Mouse (Mus musculus) liver, embryonic 14.5 days (tissue): Measurements from ENCODE around the gene Ldhd. TPM values are rescaled to one million over a fixed set of nuclear protein-coding genes. Genes with fewer than 3 reads are reported as not detected.

Experiments used
- ATAC-seq: fragments of 200-750 bp; cut with Nextera tagmentation; 2 replicates; pipeline ENCODE4 v1.8.0; 2017; ENCODE audit warnings: moderate number of reproducible peaks, mild to moderate bottlenecking, moderate library complexity; ENCODE audit not compliant: insufficient read depth
- DNase-seq, 3 experiments: peaks; one replicate each; pipeline ENCODE4 v3.0.0-alpha.2; 2012 to 2013; ENCODE audit warnings: low read depth in 3 of 3, low spot score in 3 of 3
- H3K27ac ChIP-seq: fragments of 300-500 bp; sonication (generic); 2 replicates; pipeline ENCODE4 v1.5.1; 2014; ENCODE audit warnings: moderate library complexity, mild to moderate bottlenecking, control low read depth, inconsistent platforms
- H3K27me3 ChIP-seq: fragments of 300-500 bp; sonication (generic); 2 replicates; pipeline ENCODE4 v1.6.1; 2014; ENCODE audit warnings: mild to moderate bottlenecking, low read length, moderate library complexity; ENCODE audit not compliant: control insufficient read depth, insufficient read depth
- H3K36me3 ChIP-seq: fragments of 300-500 bp; sonication (generic); replicated peaks from 2 replicates; pipeline ENCODE4 v1.6.1; 2014; ENCODE audit warnings: low read depth; ENCODE audit not compliant: control insufficient read depth, insufficient read depth
- H3K4me1 ChIP-seq, 2 experiments: fragments of 200-500 bp in 1 of 2; fragments of 300-500 bp in 1 of 2; sonication (generic) in 1 of 2; replicated peaks; 2 replicates each; pipeline ENCODE4 v1.6.1; 2012 to 2014; ENCODE audit warnings: antibody characterized with exemption in 1 of 2, inconsistent platforms in 1 of 2, low read length in 1 of 2; ENCODE audit not compliant: control insufficient read depth in 2 of 2, insufficient read depth in 2 of 2
- H3K4me2 ChIP-seq: fragments of 300-500 bp; sonication (generic); 2 replicates; pipeline ENCODE4 v1.6.1; 2014; ENCODE audit warnings: low read depth, mild to moderate bottlenecking, control low read depth, moderate library complexity
- H3K4me3 ChIP-seq, 2 experiments: fragments of 200-500 bp in 1 of 2; fragments of 300-500 bp in 1 of 2; sonication (generic) in 1 of 2; 2 replicates each; pipeline ENCODE4 v1.5.1; 2012 to 2014; ENCODE audit warnings: low read depth in 2 of 2, low read length in 2 of 2, mild to moderate bottlenecking in 2 of 2, control low read depth in 1 of 2, inconsistent platforms in 1 of 2, moderate library complexity in 1 of 2; ENCODE audit not compliant: insufficient read depth in 1 of 2
- H3K9ac ChIP-seq: fragments of 300-500 bp; sonication (generic); replicated peaks from 2 replicates; pipeline ENCODE4 v1.6.1; 2014; ENCODE audit warnings: mild to moderate bottlenecking, control low read depth, moderate library complexity
- H3K9me3 ChIP-seq: fragments of 300-500 bp; sonication (generic); 2 replicates; pipeline ENCODE4 v1.6.1; 2016; ENCODE audit warnings: low read length, mixed read lengths; ENCODE audit not compliant: control insufficient read depth
- CTCF ChIP-seq: IDR thresholded peaks from 2 replicates; pipeline ENCODE4 v1.5.1; 2016; ENCODE audit warnings: antibody characterized with exemption, low read depth, control low read depth
- EP300 ChIP-seq: IDR thresholded peaks from 2 replicates; pipeline ENCODE4 v1.6.1; 2016; ENCODE audit warnings: antibody characterized with exemption, low read depth
- WGBS: fragments of 180-500 bp; shearing (Covaris S2); extraction: QIAGEN DNeasy Blood & Tissue Kit; methylation state at CpG from one replicate; pipeline ENCODE4 v1.1.7; 2014; ENCODE audit not compliant: insufficient replicate concordance; 5-methylcytosine and 5-hydroxymethylcytosine counted together
- polyA plus RNA-seq, 2 experiments: library from polyadenylated mRNA; depleted of rRNA in 1 of 2; stranded (reverse) in 1 of 2; unstranded in 1 of 2; fragments of >200 nt; fragmentation: Nextera tagmentation in 1 of 2; extraction: Ambion mirVana in 1 of 2; gene quantifications; 2 replicates each; pipeline versions ENCODE4 v1.2.1 to v1.2.3; 2012 to 2014

The Ldhd gene
- polyA plus RNA-seq, 2 experiments, result 0.09 to 0.10 TPM

GRCm38 (mm10) chr8:111625694-111626527 is 4.3 kb downstream of the Ldhd start:
- H3K4me1 ChIP-seq, result no peaks in the 10 kb centered on the region; a peak in 1 of 4 replicates
- H3K27me3 ChIP-seq, result no peaks in the 10 kb centered on the region
- WGBS, result 34% methylated on average over 6 of the region's 6 CpGs
- H3K9me3 ChIP-seq, result no peaks in the 10 kb centered on the region
- H3K27ac ChIP-seq, result no peak overlapping the region
- H3K4me2 ChIP-seq, result no peak overlapping the region
- no peaks in the 10 kb centered on the region for H3K36me3 ChIP-seq
- DNase-seq, result peak; percentile 44 to 58 (median 46)
- ATAC-seq, result 0 out of 2 replicates have a peak, but pooled peaks have one; percentile 35
- H3K9ac ChIP-seq, result no peak overlapping the region
- no peak overlapping the region for H3K4me3 ChIP-seq
- peak; percentile 89 for TF ChIP-seq CTCF
- TF ChIP-seq EP300, result no peak

GRCm38 (mm10) chr8:111624853-111625221 is 5.3 kb downstream of the Ldhd start:
- 74% methylated on average over 10 of the region's 10 CpGs for WGBS
- Histone ChIP-seq H3K4me1 (no peaks in the 10 kb centered on the region), H3K4me2 (no peak overlapping the region), H3K27me3 (no peaks in the 10 kb centered on the region), H3K9ac (no peak overlapping the region), H3K9me3 (no peaks in the 10 kb centered on the region), H3K4me3 (no peak overlapping the region), H3K36me3 (no peaks in the 10 kb centered on the region), H3K27ac (no peak overlapping the region)
- DNase-seq (no peak), ATAC-seq (no peak)
- no peak for TF ChIP-seq EP300
- TF ChIP-seq CTCF, result no peak

GRCm38 (mm10) chr8:111624081-111624852 is 5.9 kb downstream of the Ldhd start:
- no peak for DNase-seq

GRCm38 (mm10) chr8:111622553-111622952 is 7.6 kb downstream of the Ldhd start:
- no peak for DNase-seq

More at GRCm38 (mm10) chr8:111624081-111624852, 5.9 kb downstream of the Ldhd start:
- no peak for ATAC-seq
- H3K9ac ChIP-seq, result no peak overlapping the region
- no peaks in the 10 kb centered on the region for H3K9me3 ChIP-seq
- 64% methylated on average over 12 of the region's 12 CpGs for WGBS
- no peak overlapping the region for H3K27ac ChIP-seq
- no peaks in the 10 kb centered on the region for H3K27me3 ChIP-seq
- H3K36me3 ChIP-seq, result no peaks in the 10 kb centered on the region
- no peak overlapping the region for H3K4me2 ChIP-seq
- no peaks in the 10 kb centered on the region for H3K4me1 ChIP-seq
- H3K4me3 ChIP-seq, result no peak overlapping the region
- TF ChIP-seq EP300, result no peak
- no peak for TF ChIP-seq CTCF

DNA sequence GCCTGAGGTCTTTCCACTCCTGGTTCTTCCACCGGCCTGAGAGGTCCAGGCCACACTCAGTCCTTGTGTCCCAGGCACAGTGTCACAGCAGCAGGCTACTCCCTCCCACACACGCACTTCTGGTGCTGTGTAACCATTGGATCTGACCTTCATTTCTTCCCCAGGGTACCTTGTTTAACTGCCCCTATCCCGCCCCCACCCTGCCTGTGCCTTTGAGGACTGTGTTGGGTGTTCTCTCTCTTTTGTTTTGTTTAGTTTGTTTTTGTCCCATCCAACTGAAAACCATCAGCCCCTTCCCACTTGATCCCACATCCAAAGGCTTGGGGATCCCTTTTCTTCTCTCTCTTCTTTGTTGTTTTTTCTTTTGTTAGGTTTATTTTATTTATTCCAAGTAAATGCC is 8.1 kb downstream of the Ldhd start:
- ATAC-seq, result no peak
- TF ChIP-seq CTCF (no peak), EP300 (no peak)
- Histone ChIP-seq H3K27me3 (no peaks in the 10 kb centered on the region), H3K9ac (no peak overlapping the region), H3K27ac (no peak overlapping the region), H3K9me3 (no peaks in the 10 kb centered on the region), H3K36me3 (no peaks in the 10 kb centered on the region), H3K4me1 (0 out of 4 replicates have a peak, but pooled peaks cover 0 to 3% of the 10 kb centered on the region in 2 experiments), H3K4me3 (no peak overlapping the region), H3K4me2 (no peak overlapping the region)
- DNase-seq, result no peak
- 67% methylated on average over 3 of the region's 3 CpGs for WGBS

More at GRCm38 (mm10) chr8:111622553-111622952, 7.6 kb downstream of the Ldhd start:
- Histone ChIP-seq H3K4me2 (no peak overlapping the region), H3K4me1 (0 out of 4 replicates have a peak, but pooled peaks cover 0 to 3% of the 10 kb centered on the region in 2 experiments), H3K27ac (no peak overlapping the region), H3K4me3 (no peak overlapping the region), H3K27me3 (no peaks in the 10 kb centered on the region), H3K9me3 (no peaks in the 10 kb centered on the region), H3K9ac (no peak overlapping the region), H3K36me3 (no peaks in the 10 kb centered on the region)
- 88% methylated on average over 10 of the region's 10 CpGs for WGBS
- no peak for ATAC-seq
- TF ChIP-seq EP300, result no peak
- TF ChIP-seq CTCF, result no peak
